Comparison of ENCODE assay signal across 15 mouse cellular contexts in the genomic region with DNA sequence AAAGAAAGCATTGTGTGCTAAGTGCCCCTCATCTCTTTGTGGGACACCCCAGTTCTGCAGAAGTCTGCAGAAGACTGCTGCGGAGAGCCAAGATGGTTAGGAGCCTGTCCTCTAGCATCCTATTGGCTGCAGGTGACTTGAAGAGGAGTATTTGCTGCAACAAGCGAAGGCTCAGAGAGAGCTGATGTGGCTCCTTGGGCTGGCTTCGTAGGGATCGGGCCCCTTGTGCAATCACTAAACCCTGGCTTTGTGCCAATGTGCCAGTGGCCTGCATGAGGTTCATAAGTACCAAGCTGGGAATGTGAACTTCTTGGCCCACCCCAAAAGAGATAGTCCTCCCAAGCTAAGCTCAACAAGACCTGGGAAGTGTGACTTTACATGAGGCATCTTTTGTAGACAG.
A peak's percentile ranks its signal among the peaks of the same experiment; 100 is the strongest.
DNase-seq lines count a peak whose midpoint lies in the region; ATAC-seq and TF ChIP-seq lines count a peak whose summit lies in the region.
"Had no signal": no experiment of that assay in that cellular context is flagged by ENCODE, and none has a peak within 500 bp of the region (broad histone marks: within the 10 kb centered on the region; RNA-seq: fewer than 3 reads in every experiment).

No protein-coding gene starts in this region.

- H3K36me3 ChIP-seq in hindbrain, postnatal 0 days (ENCODE audit: insufficient read depth, low read length) = no peaks in the 10 kb centered on the region
- H3K36me3 ChIP-seq in hindbrain, embryonic 13.5 days = no peaks in the 10 kb centered on the region
- no peaks in the 10 kb centered on the region for H3K36me3 ChIP-seq in midbrain, embryonic 10.5 days
- no peaks in the 10 kb centered on the region for H3K36me3 ChIP-seq in midbrain, embryonic 14.5 days (ENCODE audit: control insufficient read depth, insufficient read depth, low read length)
- no peaks in the 10 kb centered on the region for H3K36me3 ChIP-seq in stomach, embryonic 15.5 days
- H3K36me3 ChIP-seq: liver, embryonic 13.5 days; midbrain, embryonic 12.5 days had no signal

- no peaks in the 10 kb centered on the region for H3K4me1 ChIP-seq in hindbrain, postnatal 0 days (ENCODE audit: insufficient read depth, low read length)
- no peaks in the 10 kb centered on the region for H3K4me1 ChIP-seq in hindbrain, embryonic 13.5 days (replicated peaks)
- peaks cover 39% of the 10 kb centered on the region for H3K4me1 ChIP-seq in midbrain, embryonic 10.5 days
- no peaks in the 10 kb centered on the region for H3K4me1 ChIP-seq in midbrain, embryonic 14.5 days (ENCODE audit: control insufficient read depth, insufficient read depth, low read length)
- peaks cover 36% of the 10 kb centered on the region for H3K4me1 ChIP-seq in brown adipose tissue, adult 24 weeks (ENCODE audit: control insufficient read depth, insufficient read depth, insufficient read length, low read length)
- H3K4me1 ChIP-seq in stomach, embryonic 15.5 days = peaks cover 17% of the 10 kb centered on the region

- H3K27me3 ChIP-seq in hindbrain, postnatal 0 days (ENCODE audit: insufficient read depth, low read length) = no peaks in the 10 kb centered on the region
- no peaks in the 10 kb centered on the region for H3K27me3 ChIP-seq in hindbrain, embryonic 13.5 days
- peaks cover 12% of the 10 kb centered on the region for H3K27me3 ChIP-seq in midbrain, embryonic 10.5 days (ENCODE audit: low read depth, poor library complexity, severe bottlenecking)
- H3K27me3 ChIP-seq in midbrain, embryonic 14.5 days (ENCODE audit: control insufficient read depth, insufficient read depth, low read length) = no peaks in the 10 kb centered on the region
- no peaks in the 10 kb centered on the region for H3K27me3 ChIP-seq in stomach, embryonic 15.5 days (replicated peaks)
- H3K27me3 ChIP-seq: CH12.LX; liver, embryonic 13.5 days; midbrain, embryonic 12.5 days had no signal

- no peak for ATAC-seq in hindbrain, postnatal 0 days
- ATAC-seq in hindbrain, embryonic 13.5 days (ENCODE audit: low FRiP score) = no peak
- no peak for ATAC-seq in midbrain, embryonic 14.5 days (ENCODE audit: low FRiP score, low TSS enrichment)
- ATAC-seq in stomach, embryonic 15.5 days (ENCODE audit: insufficient read depth, low FRiP score, low read depth) = no peak
- ATAC-seq: forebrain, embryonic 16.5 days had no signal

- H3K27ac ChIP-seq in hindbrain, postnatal 0 days = peak overlapping the region; percentile 54; the same call in 1 of the 2 replicates
- no peak overlapping the region for H3K27ac ChIP-seq in hindbrain, embryonic 13.5 days
- H3K27ac ChIP-seq in midbrain, embryonic 10.5 days (replicated peaks) = peak overlapping the region; percentile 67
- H3K27ac ChIP-seq in midbrain, embryonic 14.5 days (replicated peaks; ENCODE audit: low read depth, low read length) = no peak overlapping the region
- peak overlapping the region; percentile 92; the same call in 1 of the 2 replicates for H3K27ac ChIP-seq in brown adipose tissue, adult 24 weeks (replicated peaks; ENCODE audit: low read depth, low read length)
- 0 out of 2 replicates have a peak overlapping the region, but pooled peaks have one; percentile 17 for H3K27ac ChIP-seq in stomach, embryonic 15.5 days
- H3K27ac ChIP-seq: liver, embryonic 13.5 days; midbrain, embryonic 12.5 days had no signal

- no peak overlapping the region for H3K4me3 ChIP-seq in hindbrain, postnatal 0 days (ENCODE audit: low read length)
- H3K4me3 ChIP-seq in hindbrain, embryonic 13.5 days = no peak overlapping the region
- H3K4me3 ChIP-seq in midbrain, embryonic 10.5 days = no peak overlapping the region
- no peak overlapping the region for H3K4me3 ChIP-seq in midbrain, embryonic 14.5 days (replicated peaks; ENCODE audit: low read depth, low read length)
- no peak overlapping the region for H3K4me3 ChIP-seq in brown adipose tissue, adult 24 weeks (ENCODE audit: insufficient read depth, low read depth, low read length)
- no peak overlapping the region for H3K4me3 ChIP-seq in stomach, embryonic 15.5 days (replicated peaks)
- H3K4me3 ChIP-seq: liver, embryonic 13.5 days; midbrain, embryonic 12.5 days had no signal

- no peak overlapping the region for H3K9ac ChIP-seq in hindbrain, postnatal 0 days (replicated peaks; ENCODE audit: low read length)
- no peak overlapping the region for H3K9ac ChIP-seq in hindbrain, embryonic 13.5 days
- no peak overlapping the region for H3K9ac ChIP-seq in midbrain, embryonic 14.5 days (replicated peaks; ENCODE audit: low read length)
- H3K9ac ChIP-seq in stomach, embryonic 15.5 days = no peak overlapping the region
- H3K9ac ChIP-seq: liver, embryonic 13.5 days; midbrain, embryonic 12.5 days had no signal

- no peak for DNase-seq in hindbrain, postnatal 0 days (ENCODE audit: low spot score)
- no peak for DNase-seq in midbrain, embryonic 10.5 days (ENCODE audit: low spot score)
- no peak for DNase-seq in midbrain, embryonic 14.5 days
- DNase-seq in embryo, embryonic 10 days (ENCODE audit: low spot score) = no peak
- no peak for DNase-seq in spleen, postnatal 4 days (ENCODE audit: low spot score in 2 of 2)
- DNase-seq: cerebellum, postnatal 10 days; liver, embryonic 13.5 days; right cerebral cortex, postnatal 14 days; thymus, adult 18-20 months had no signal

- no peak for TF ChIP-seq CTCF in hindbrain, postnatal 0 days (IDR thresholded peaks at IDR 0.05; ENCODE audit: low read depth)

- 87% methylated on average over 4 of the region's 4 CpGs for WGBS in hindbrain, postnatal 0 days
- WGBS in hindbrain, embryonic 13.5 days = 95% methylated on average over 4 of the region's 4 CpGs
- WGBS in midbrain, embryonic 10.5 days = 95% methylated on average over 4 of the region's 4 CpGs
- WGBS in midbrain, embryonic 14.5 days = 91% methylated on average over 4 of the region's 4 CpGs
- WGBS in stomach, embryonic 15.5 days = 85% methylated on average over 4 of the region's 4 CpGs

- no peak overlapping the region for H3K4me2 ChIP-seq in hindbrain, postnatal 0 days (ENCODE audit: low read depth, low read length)
- no peak overlapping the region for H3K4me2 ChIP-seq in hindbrain, embryonic 13.5 days
- H3K4me2 ChIP-seq in midbrain, embryonic 14.5 days (ENCODE audit: low read length) = no peak overlapping the region
- H3K4me2 ChIP-seq in stomach, embryonic 15.5 days = no peak overlapping the region
- H3K4me2 ChIP-seq: liver, embryonic 13.5 days; midbrain, embryonic 12.5 days had no signal

- H3K9me3 ChIP-seq in hindbrain, postnatal 0 days (ENCODE audit: low read length) = no peaks in the 10 kb centered on the region
- no peaks in the 10 kb centered on the region for H3K9me3 ChIP-seq in hindbrain, embryonic 13.5 days
- H3K9me3 ChIP-seq in midbrain, embryonic 10.5 days (replicated peaks) = no peaks in the 10 kb centered on the region
- H3K9me3 ChIP-seq in midbrain, embryonic 14.5 days (ENCODE audit: control insufficient read depth, low read length) = no peaks in the 10 kb centered on the region
- H3K9me3 ChIP-seq in stomach, embryonic 15.5 days = no peaks in the 10 kb centered on the region
- H3K9me3 ChIP-seq: liver, embryonic 13.5 days; midbrain, embryonic 12.5 days had no signal

Comparison
In these comparisons a context has a peak if more than half of its experiments do, and no peak if none do; other contexts are left out.
1. H3K27ac ChIP-seq: peak in hindbrain, postnatal 0 days (single experiment), midbrain, embryonic 10.5 days (single experiment), brown adipose tissue, adult 24 weeks (single experiment) and stomach, embryonic 15.5 days (single experiment); none in hindbrain, embryonic 13.5 days (single experiment) and midbrain, embryonic 14.5 days (single experiment).